Mouse (Mus musculus) olfactory bulb, adult 2 months (tissue): ENCODE data around the gene Uvrag.

Experiments
- CTCF ChIP-seq: fragments of 200-500 bp; IDR thresholded peaks from 2 replicates; pipeline ENCODE4 v1.5.1; 2012; ENCODE audit warnings: low read depth, mild to moderate bottlenecking, low read length, moderate library complexity; ENCODE audit not compliant: insufficient read depth
- POLR2A ChIP-seq: fragments of 200-500 bp; IDR thresholded peaks from 2 replicates; pipeline ENCODE4 v1.6.1; 2012; ENCODE audit warnings: mild to moderate bottlenecking, low read depth, low read length, moderate library complexity; ENCODE audit not compliant: insufficient read depth

- TF ChIP-seq CTCF, result no peak
- no peak for TF ChIP-seq POLR2A
These were observed 42.8 kb upstream of the Uvrag start for GRCm38 (mm10) chr7:99183751-99184150.
